Mouse (Mus musculus) small intestine, adult 10 weeks (tissue): ENCODE data around the gene Gm14434. TPM values are rescaled to one million over a fixed set of nuclear protein-coding genes. Genes with fewer than 3 reads are reported as not detected.

ENCODE experiments used
- polyA plus RNA-seq: library from polyadenylated mRNA; stranded (reverse); fragments of 350-450 nt; fragmentation: Illumina TruSeq; extraction: RNeasy Lipid Tissue Mini Kit (QIAGEN cat#74804); gene quantifications from one replicate; pipeline ENCODE4 v1.2.3, GENCODE M21; 2014; ENCODE audit warnings: low replicate concordance

Gene Gm14434
- not detected for polyA plus RNA-seq

DNA sequence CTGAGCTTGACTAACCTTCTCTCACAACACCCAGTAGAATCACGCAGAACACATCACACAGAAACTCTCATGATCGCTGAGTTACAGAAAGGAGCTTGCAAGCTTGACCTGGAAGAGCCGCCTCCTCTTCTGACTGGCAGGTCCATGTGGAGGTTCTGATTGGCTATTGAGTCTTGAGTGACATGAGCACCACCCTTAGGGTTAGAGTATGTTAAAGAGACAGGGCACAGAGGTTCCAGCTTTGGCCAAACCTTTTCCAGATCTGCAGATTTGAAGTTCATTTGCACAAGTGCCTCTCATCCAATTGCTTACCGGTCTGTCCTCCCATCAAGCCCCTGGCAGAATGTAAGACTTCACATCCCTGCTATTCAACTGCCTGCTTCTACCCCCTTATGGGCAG, at the start of gene Gm14434:
Gene Gm14434 (minus strand): TSS at position 101 of the 400 bp plus-strand sequence.

DNA sequence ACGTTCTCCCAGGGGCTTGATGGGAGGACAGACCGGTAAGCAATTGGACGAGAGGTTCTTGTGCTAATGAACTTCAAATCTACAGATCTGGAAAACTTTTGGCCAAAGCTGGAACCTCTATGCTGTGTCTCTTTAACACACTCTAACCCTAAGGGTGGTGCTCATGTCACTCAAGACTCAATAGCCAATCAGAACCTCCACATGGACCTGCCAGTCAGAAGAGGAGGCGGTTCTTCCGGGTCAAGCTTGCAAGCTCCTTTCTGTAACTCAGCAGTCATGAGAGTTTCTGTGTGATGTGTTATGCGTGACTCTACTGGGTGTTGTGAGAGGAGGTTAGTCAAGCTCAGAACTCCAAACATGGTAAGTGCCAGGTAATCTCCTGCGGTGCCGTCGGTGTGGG, 34.2 kb upstream of the Gm14434 start, which contains the start of gene Zfp967:
Gene Zfp967 (plus strand): TSS at position 301 of the 400 bp plus-strand sequence.

GRCm38 (mm10) chr2:176423294-176423693, 63.3 kb downstream of the Gm14434 start, which contains the start of gene Gm14435:
Gm14435 (plus strand) TSS chr2:176423594.

Other genes starting within 250 kb of the Gm14434 start
- not detected for gene Gm11009, start 167.3 kb downstream of the Gm14434 start, polyA plus RNA-seq
- gene Gm14435, start 63.2 kb downstream of the Gm14434 start, polyA plus RNA-seq, result 4.5 TPM
- gene Zfp967, start 34.3 kb upstream of the Gm14434 start, polyA plus RNA-seq, result not detected
- 16.7 TPM for gene Gm14308, start 149.6 kb upstream of the Gm14434 start, polyA plus RNA-seq
- gene Zfp973, start 183.7 kb upstream of the Gm14434 start, polyA plus RNA-seq, result 39.2 TPM
- 69.2 TPM for gene Gm14305, start 221.5 kb upstream of the Gm14434 start, polyA plus RNA-seq